Mouse (Mus musculus): ENCODE measurements around the gene Fastk.

Gene Fastk

DNA sequence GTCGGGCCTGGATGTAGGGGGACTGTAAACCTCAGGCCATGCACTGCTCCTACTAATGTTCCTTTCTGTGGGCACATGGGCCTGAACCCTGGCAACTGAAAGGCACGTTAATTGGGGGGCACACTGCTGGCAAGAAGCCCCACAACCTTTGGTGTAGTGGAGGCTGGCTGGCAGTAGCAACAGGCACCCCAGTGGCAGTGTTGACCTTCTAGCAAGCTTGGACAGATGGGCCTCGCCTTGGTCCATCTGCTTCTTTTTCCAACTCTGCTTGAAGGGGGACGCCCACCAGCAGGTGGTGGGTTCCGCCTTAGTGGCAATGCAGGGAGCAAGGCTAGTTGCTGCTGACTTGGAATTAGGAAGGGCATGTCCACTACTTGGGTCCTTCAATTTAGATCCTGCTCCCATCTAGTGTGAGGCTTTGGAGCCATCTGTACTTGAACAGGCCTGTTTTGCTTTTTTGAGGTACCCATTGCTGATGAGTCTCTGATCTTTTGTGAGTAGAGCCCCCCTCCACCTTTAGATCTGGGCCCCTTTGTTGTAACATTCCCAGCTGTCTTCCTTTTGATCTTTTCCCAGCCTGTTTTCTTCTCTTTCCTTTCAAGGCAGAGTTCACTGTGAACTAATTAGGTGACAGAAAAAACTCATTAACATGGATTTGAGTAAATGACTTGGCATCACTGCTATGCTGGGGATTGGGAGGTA lies 8.3 kb upstream of the Fastk start:
- DNase-seq (ENCODE audit: low read depth, low spot score): no peak

GRCm38 (mm10) chr5:24452691-24453233 lies 7.7 kb upstream of the Fastk start:
- no peak for DNase-seq (ENCODE audit: low read depth, low spot score)

DNA sequence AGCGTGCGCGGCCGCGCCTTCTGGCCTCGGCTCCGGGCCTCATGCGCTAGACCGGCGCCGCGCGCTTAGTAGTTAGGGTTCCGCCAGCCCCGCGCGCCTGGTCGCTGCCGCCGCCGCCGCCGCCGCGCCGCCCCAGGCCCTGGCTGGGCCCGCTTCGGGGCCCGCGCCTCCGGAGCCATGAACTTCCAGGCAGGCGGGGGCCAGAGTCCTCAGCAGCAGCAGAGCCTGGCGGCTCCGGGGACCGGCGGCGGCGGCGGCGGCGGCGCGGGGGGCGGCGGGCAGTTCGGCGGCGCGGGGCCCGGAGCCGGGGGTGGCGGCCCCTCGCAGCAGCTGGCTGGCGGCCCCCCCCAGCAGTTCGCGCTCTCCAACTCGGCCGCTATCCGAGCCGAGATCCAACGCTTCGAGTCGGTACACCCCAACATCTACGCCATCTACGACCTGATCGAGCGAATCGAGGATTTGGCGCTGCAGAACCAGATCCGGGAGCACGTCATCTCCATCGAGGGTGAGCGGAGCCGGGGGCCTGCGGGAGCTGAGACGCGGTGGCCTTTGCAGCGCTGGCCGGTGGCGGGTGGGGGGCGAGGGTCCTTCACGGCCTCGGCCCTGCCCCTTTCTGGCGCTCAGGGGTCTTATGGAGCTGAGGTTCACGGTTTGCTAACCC lies 7.1 kb upstream of the Fastk start, which contains the start of gene Agap3:
Gene Agap3 (plus strand): TSS at position 148 of the 661 bp plus-strand sequence.
- DNase-seq (ENCODE audit: low read depth, low spot score): no peak

DNA sequence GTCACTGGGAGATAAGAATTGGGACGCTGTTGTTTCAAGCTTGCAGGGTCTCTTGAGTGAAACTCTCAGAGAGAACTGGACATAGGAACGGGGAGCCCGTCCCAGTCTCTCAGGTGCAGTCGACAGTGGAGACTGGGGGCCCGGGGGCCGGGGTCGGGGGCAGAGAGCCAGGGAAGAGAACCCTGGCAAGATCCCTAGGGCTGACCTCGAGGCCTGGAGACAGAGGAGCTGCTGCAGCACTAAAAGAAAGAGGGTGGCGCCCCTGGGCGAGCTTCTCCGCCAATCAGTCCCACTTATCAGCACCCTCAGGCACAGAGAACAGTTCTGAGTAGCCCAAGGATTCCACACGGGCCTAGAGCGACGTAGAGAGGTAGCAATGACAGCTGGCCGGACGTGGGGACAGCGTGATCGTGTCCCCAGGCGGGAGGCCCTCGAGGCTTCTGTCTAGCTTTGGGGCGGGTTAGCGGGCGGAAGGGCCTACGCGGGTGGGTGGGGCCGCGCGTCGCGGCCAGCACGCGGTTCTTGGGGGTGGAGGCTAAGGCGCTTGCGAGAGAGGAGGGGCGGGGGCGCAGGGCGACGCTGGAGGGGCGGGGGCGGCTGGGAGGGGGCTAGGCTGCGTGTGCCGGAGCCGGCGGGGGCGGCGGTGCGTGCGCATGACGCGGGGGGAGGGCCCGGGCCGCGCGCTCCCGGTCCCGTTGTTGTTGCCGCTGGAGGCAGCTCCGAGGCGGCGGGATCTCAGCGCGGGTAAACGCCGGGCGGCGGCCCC lies 6.4 kb upstream of the Fastk start:
- DNase-seq (ENCODE audit: low read depth, low spot score): peak; percentile 88

DNA sequence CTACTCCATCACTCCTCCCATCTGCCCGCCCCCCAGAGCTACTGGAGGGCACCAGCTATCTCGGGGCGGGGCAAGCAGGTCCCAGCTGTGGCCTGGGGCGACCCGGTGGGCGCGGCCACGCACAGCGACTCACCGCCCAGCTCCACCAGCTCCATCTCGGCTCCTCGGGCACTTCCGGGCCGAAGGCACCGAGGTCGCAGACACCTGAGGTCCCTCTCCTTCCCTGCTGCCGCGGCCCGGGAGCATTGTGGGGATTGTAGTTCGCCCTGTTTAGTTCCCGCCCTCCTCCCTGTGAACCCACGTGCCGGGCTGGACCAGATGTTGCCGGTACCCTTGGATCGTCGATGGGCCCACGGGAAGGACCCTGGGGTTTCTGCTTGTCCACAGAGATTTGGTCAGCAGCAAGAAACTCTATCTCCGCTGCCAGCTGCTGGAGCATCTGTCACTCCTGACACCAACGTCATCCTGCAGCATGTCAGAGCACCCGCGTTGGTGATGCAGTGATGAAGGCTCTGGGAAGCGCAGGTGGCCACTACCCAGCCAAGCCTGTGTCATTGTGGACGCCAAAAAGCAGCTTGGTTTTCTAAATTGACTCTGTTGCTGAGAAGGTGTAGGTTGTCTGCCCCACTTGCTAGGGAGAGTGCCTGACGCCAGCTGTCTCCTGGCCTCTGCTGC lies 2.7 kb upstream of the Fastk start, which contains the start of gene Tmub1:
Gene Tmub1 (minus strand): TSS at position 231 of the 675 bp plus-strand sequence.
- peak; percentile 84 for DNase-seq (ENCODE audit: low read depth, low spot score)

- no peak for DNase-seq (ENCODE audit: low read depth, low spot score)
Measured at GRCm38 (mm10) chr5:24446630-24447029, 1.5 kb upstream of the Fastk start.

DNA sequence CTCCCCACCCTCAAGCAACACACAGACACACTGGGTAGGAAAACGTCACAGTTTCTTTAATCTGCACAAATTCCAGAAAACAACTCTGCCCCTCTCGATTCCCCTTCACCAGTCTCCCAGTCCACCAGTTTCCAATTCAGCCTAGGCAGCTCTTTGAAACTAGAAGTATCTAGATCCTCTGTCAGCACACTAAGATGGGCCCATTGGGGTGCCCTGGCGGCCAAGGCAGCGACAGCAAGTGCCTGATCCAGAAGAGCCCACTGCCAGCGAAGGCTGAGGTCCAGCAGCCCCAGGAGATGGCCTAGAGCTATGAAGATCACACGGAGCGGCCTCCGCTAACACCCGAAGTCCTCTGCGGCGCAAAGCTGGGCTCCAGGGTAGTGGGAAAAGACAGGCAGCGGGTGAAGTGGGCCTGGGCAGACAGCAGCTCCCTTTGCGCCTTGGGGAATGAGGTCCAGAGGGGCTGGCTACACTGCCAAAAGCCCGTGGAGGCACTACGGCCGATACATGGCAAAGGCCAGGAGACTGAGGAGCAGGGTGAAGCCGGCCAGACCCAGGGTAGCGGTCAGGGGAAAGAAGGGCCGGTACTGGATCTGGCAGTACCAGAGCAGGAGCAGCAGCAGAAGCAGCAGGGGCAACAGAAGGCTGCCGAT lies 467 bp upstream of the Fastk start:
- DNase-seq (ENCODE audit: low read depth, low spot score): no peak

GRCm38 (mm10) chr5:24443927-24444326 lies 1.2 kb downstream of the Fastk start:
- DNase-seq (ENCODE audit: low read depth, low spot score): no peak

DNA sequence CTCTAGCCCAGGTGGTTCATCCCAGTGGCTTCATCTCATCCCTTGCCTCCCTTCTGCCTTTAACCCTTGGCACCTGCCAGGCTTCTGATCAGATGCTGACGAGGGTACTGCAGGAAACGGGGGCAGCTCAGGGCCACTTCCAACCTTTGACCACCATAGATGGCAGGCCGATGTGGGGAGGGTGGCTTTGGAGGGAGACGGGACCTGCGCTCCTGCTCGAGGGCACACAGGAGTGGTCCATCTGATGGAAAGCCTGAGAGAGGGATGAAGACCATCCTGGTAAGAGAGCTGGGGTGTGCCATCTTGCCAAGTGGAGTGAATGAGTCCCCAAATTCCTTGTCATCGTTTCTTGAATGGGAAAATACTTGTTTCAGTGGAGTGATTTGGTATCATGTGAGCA lies 1.9 kb downstream of the Fastk start:
- DNase-seq (ENCODE audit: low read depth, low spot score): no peak

DNA sequence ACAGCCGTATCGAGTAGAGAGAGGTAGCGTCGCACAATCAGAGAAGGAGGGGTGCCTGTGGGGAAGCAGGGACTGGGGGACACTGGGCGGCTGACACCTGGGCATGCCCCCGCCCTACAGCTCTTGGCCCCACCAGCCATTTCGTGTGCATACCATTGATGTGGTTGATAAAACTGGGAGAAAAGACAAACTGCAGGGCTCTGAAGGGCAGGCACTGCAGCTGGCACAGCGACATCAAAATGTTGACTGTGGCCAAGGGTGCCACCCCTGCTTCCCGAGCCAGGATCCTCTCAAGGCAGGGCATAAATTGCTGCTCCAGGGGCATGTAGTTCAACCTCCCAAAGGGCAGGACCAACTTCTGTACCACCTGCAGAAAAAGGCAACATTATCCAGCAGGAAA lies 3.1 kb downstream of the Fastk start:
- no peak for DNase-seq (ENCODE audit: low read depth, low spot score)

- no peak for DNase-seq (ENCODE audit: low read depth, low spot score)
Measured at GRCm38 (mm10) chr5:24441187-24441586, 3.9 kb downstream of the Fastk start.

GRCm38 (mm10) chr5:24433993-24434392 lies 11.1 kb downstream of the Fastk start:
- DNase-seq (ENCODE audit: low read depth, low spot score): no peak

DNA sequence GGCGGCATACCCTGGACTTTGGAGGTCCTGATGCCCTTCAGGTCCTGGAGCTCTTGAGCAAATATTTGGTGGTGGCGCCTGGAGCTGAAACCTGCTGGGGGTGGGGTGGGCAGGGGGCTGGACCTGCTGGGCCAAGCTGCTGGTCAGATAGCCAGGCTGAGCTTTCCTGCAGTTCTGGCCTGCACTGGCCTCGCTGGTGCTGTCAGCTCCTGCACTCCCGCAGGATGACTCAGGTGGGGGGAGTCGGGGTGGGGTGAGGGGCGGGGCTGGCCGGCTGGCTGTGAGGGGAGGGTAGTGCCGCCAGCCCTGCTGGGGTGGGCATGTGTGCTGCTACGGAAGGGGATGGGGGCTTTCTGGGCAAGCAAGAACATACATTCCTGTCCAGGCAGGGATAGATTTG lies 16.5 kb downstream of the Fastk start:
- DNase-seq (ENCODE audit: low read depth, low spot score): no peak

DNA sequence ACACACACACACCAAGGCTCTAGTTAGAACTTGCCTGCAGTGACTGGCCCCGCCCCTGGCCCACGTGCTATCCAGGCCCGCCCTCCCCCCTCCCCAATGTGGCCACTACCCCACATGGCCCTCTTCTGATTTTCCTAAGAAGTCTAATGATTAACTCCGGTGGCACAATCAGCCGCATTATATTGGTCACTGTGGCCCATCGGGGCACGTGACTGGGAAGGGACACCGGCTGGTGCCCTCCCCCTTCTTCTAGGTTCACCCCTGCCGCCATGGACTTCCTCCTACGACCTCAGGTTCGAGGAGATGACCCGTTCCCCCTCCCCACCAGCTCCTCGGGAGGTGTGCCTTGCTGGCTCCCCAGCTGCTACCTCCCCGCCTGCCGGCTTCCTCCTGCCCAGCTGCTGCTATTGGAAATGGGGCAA lies 17.1 kb downstream of the Fastk start:
- no peak for DNase-seq (ENCODE audit: low read depth, low spot score)

GRCm38 (mm10) chr5:24427285-24427633 lies 17.8 kb downstream of the Fastk start:
- no peak for DNase-seq (ENCODE audit: low read depth, low spot score)

GRCm38 (mm10) chr5:24426556-24427284 lies 18.4 kb downstream of the Fastk start:
- no peak for DNase-seq (ENCODE audit: low read depth, low spot score)

DNA sequence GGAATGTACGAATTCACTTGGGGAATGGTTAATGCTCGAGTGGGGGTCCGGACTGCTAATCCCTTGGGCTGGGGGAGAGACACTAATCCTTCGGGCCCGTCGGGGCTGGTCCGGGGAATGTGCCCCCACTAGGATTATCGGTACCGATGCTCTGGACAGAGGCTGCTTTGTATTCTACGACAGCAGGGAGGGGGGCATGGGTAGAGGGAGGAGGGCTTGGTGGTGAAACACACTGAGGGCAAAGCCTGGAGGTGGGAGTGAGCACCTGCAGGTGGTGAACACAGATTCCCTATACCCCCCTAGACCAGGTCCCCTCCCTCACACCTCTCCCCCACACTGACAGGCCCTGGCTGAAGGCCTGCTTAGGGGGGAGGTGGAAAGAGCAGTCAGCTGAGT lies 19.1 kb downstream of the Fastk start:
- no peak for DNase-seq (ENCODE audit: low read depth, low spot score)

DNA sequence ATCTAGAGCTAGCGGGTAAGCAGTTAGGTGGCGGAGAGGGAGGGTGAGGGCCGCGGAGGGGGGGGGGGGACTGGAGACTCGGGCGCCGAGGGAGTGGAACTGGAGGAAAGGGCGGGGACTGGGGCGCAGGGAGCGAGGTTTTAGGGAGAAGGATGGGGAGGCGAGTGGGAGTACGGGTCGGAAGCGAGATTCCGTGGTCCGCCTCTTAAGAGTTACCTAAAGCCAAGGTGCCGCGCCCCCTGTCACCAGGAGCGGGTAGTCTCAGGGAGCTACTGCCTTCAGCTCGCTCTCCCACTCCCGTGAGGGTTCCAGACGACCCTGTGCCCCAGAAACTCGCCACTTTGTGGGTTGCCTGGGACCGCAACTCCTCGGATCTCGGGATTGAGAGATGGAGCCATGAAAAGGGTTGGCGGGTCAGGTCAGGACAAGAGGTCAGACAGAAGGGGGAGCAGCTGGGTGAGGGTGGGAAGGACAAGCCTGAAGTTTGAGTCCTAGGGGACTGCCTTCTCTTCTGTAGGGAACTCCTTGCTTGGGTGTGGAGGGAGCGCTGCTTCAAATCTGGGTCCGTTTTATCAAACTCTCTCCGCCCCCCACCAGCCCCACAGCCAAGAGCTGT lies 19.6 kb downstream of the Fastk start:
- no peak for DNase-seq (ENCODE audit: low read depth, low spot score)

- DNase-seq (ENCODE audit: low read depth, low spot score): peak; percentile 88
Measured at GRCm38 (mm10) chr5:24424861-24425411, 20.2 kb downstream of the Fastk start.

Data from forelimb bud, embryonic 11.5 days (tissue).